Mouse (Mus musculus): ENCODE results near the gene Eif4g2. TPM values are rescaled to one million over a fixed set of nuclear protein-coding genes. Genes with fewer than 3 reads are reported as not detected.

The Eif4g2 gene
- polyA plus RNA-seq (2012; rRNA removed) = 233 and 242 TPM in 2 replicates

DNA sequence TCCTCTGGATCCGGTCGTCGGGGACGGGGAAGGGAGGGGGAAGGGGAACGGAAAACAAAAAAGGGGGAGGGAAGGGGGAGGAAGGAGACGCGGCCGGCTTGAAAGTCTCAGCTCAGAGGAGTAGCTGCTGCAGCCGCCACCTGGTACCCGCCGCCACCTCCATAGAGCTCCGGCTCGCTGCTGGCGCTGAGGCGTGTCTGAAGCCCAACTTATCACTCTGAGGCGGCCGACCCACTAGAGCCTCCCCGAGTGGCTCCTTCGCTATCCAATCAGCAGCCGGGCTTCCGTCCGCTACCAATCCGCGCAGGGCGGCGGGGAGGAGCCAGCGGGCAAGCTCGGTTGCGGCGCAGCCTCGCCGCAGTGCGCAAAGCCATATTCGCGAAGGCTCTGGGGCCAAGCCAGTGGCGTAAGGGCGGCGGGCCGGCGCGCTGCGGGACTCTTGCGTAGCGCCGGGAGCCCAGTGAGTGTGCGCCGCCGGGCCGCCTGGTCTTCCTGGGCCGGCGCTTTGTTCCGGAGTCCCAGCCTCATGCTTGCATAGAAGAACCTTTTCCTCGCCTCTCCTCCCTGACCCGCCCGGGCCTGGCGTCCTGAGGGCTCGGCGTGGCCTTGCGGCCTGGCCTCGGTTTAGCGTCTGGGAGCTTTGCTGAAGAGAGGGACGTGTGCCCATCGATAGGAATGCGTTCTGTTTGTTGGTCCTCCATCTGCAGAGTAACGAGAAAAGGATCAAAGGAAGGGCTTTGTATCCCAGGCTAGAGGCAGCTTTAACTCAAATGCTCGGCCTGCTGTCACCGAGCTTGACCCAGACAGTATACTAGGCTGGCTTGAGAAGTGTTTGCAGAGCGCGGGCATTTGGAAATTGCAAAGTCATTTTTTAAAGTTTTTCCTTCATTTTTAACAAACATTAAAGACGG is at the start of gene Eif4g2:
TSS of gene Eif4g2 (minus strand) at position 209 of the 911 bp plus-strand sequence.
- Histone ChIP-seq H3K27ac (ENCODE audit: insufficient read depth, low read length) (peak within 1 kb of the TSS; percentile 99), H3K4me3 (ENCODE audit: insufficient read depth, low read length) (peak within 1 kb of the TSS; percentile 89), H3K4me1 (ENCODE audit: control insufficient read depth, insufficient read depth, low read length) (peaks cover 3% of the 10 kb centered on the region; the same call in 1 of the 2 replicates)
- TF ChIP-seq CTCF (IDR thresholded peaks at IDR 0.05; ENCODE audit: extremely low read depth, insufficient read depth, low read length) (no peak), POLR2A (IDR thresholded peaks at IDR 0.05; ENCODE audit: extremely low read depth, insufficient read depth, low read length) (peak; percentile 98)

DNA sequence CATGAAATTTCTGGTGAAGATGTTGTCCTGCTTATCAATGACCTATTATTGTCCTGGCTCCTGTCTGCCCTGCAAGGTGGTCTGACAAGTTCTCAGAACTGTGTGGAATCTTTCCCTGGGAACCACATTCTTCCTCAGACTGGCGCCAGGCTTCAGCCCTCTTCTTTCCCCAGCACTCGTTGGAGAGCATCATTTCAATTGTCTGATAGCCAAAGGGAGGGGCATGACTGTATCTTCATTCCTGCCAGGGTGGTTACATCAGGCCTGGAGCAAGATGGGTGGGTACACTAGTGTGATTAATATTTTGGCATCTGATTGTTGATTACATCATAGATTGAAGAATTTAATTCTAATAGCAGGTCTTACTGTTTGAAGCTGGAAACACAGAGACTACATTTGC is 49.8 kb upstream of the Eif4g2 start:
- TF ChIP-seq POLR2A (IDR thresholded peaks at IDR 0.05; ENCODE audit: extremely low read depth, insufficient read depth, low read length) (no peak), CTCF (IDR thresholded peaks at IDR 0.05; ENCODE audit: extremely low read depth, insufficient read depth, low read length) (no peak)

DNA sequence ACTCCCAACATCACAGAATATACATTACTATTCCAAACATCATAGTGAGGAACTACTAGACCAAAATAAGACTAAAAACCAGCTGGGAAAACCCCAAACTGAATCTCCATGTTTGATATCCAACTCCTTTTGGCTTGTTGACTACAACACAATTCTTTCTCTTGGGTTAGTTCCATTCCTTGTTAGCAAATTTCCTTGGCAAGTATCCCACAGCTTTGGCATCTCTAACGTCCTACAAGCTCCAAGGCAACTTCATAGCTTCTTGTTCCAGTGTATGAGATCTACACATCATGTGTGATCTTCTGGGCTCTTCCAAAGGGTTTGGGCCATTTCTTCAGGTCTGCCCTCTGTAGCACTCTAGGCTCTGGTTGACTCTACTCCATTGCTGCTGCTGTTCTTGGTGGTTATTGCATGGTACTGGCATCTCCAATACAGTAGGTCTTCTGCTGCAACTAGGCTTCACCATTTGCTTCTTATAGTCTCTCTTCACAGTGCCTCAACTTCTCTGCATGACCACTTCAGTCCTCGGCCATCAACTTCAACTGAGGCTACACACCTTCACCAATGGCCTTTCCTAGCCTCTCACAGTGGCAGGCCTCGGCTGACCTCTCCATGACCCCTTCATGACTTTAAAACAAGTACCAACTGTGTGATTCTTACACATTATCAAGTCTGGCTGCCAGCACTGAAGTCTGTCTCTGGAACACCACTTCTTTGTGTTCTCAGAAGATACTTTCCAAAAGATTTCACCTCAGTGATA is 44.0 kb upstream of the Eif4g2 start:
- H3K4me1 ChIP-seq (ENCODE audit: control insufficient read depth, insufficient read depth, low read length) = no peaks in the 10 kb centered on the region
- no peak overlapping the region for H3K27ac ChIP-seq (ENCODE audit: insufficient read depth, low read length)
- no peak overlapping the region for H3K4me3 ChIP-seq (ENCODE audit: insufficient read depth, low read length)
- TF ChIP-seq CTCF (IDR thresholded peaks at IDR 0.05; ENCODE audit: extremely low read depth, insufficient read depth, low read length) = no peak
- TF ChIP-seq POLR2A (IDR thresholded peaks at IDR 0.05; ENCODE audit: extremely low read depth, insufficient read depth, low read length) = no peak

More for the DNA sequence above, 49.8 kb upstream of the Eif4g2 start:
- H3K4me3 ChIP-seq (ENCODE audit: insufficient read depth, low read length) = no peak overlapping the region
- H3K27ac ChIP-seq (ENCODE audit: insufficient read depth, low read length) = no peak overlapping the region
- no peaks in the 10 kb centered on the region for H3K4me1 ChIP-seq (ENCODE audit: control insufficient read depth, insufficient read depth, low read length)

DNA sequence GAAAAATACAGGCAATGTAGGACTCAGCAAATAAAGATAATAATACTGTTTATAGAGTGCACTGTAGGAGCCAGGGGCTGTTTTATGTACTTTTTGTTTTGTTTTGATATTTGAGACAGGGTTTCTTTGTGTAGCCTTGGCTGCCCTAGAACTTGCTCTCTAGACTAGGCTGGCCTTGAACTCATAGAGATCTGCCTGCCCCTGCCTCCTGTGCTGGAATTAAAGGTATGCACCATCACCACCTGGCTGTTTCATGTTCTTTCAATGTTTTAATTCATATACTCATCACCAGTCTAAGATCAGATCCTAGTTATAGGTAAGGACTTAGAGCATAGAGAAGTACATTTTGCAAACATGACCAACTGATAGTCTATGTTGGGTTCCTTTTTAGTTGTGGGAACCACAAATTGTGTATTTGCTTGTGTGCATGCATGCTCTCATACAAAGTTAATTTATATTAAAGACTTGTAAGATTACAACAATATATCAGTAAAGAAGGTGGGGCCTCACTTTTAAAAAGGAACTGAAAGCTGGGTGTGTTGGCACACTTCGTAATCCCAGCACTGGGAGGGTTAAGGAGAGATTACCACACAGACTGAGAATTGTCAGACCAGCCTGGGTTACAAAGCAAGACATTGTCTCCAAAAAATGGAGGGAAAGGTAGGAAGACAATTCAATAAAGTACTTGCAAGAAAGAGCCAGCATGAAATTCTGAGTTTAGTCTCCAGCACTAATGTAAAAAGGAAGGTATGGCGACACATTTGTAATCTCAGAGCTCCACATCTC is 41.1 kb upstream of the Eif4g2 start:
- Histone ChIP-seq H3K27ac (ENCODE audit: insufficient read depth, low read length) (no peak overlapping the region), H3K4me1 (ENCODE audit: control insufficient read depth, insufficient read depth, low read length) (peaks cover 3% of the 10 kb centered on the region; the same call in 1 of the 2 replicates), H3K4me3 (ENCODE audit: insufficient read depth, low read length) (no peak overlapping the region)
- TF ChIP-seq POLR2A (IDR thresholded peaks at IDR 0.05; ENCODE audit: extremely low read depth, insufficient read depth, low read length) (no peak), CTCF (IDR thresholded peaks at IDR 0.05; ENCODE audit: extremely low read depth, insufficient read depth, low read length) (no peak)

DNA sequence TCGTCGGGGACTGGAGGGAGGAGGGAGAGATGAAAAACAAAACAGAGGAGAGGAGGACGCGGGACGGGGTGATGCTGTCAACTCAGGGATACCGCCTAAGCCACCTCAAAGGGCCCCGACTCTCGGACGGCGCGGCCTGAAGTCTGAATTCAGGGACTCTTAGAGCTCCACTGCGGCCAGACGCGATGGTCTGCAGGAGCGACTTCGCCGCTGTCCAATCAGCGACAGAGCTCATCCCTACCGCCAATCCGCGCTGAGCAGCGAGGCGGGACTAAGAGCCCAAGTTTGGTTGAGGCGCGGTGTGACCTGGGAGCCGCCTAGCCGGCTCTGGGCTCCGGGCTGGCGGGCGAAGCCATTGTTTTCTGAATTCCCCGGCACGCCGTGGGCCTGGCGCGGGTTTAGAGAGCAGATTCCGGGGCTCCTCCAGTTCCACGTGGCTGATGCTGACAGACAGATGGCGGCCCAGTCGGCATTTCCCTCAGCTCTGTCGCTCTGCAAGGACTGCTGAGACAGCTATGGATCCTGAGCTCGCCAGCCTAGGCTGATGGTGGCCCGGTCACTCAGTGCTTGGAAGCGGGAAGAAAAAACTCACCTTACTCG is 39.8 kb upstream of the Eif4g2 start:
- H3K27ac ChIP-seq (ENCODE audit: insufficient read depth, low read length) = peak overlapping the region; percentile 99
- TF ChIP-seq POLR2A (IDR thresholded peaks at IDR 0.05; ENCODE audit: extremely low read depth, insufficient read depth, low read length) (peak; percentile 96), CTCF (IDR thresholded peaks at IDR 0.05; ENCODE audit: extremely low read depth, insufficient read depth, low read length) (no peak)
- H3K4me3 ChIP-seq (ENCODE audit: insufficient read depth, low read length) = peak overlapping the region; percentile 79
- H3K4me1 ChIP-seq (ENCODE audit: control insufficient read depth, insufficient read depth, low read length) = peaks cover 3% of the 10 kb centered on the region; the same call in 1 of the 2 replicates

DNA sequence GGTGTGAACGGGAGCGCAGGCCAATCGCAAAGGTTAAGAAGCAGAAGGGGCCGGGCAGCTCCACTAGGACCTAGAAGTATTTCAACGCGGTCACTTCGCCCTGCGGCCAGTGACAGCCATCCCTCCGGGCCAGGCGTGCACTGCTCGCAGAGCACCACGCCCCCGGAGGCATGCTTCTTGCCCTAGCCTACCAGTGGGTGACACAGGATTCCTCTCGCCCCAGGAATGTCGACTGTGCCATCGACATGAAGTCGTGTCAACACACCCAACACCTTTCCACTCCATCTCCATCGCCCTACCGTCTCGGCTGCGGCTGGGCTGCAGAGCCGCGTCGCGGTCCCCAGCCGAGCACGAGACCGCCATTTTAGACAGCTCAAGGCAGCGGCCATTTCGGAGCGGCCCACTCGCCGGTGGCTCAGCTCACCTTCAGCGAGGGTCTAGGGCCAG is 39.3 kb upstream of the Eif4g2 start:
- TF ChIP-seq CTCF (IDR thresholded peaks at IDR 0.05; ENCODE audit: extremely low read depth, insufficient read depth, low read length) (no peak), POLR2A (IDR thresholded peaks at IDR 0.05; ENCODE audit: extremely low read depth, insufficient read depth, low read length) (no peak)
- peak overlapping the region; percentile 99 for H3K27ac ChIP-seq (ENCODE audit: insufficient read depth, low read length)
- H3K4me1 ChIP-seq (ENCODE audit: control insufficient read depth, insufficient read depth, low read length) = peaks cover 3% of the 10 kb centered on the region; the same call in 1 of the 2 replicates
- peak overlapping the region; percentile 79 for H3K4me3 ChIP-seq (ENCODE audit: insufficient read depth, low read length)

DNA sequence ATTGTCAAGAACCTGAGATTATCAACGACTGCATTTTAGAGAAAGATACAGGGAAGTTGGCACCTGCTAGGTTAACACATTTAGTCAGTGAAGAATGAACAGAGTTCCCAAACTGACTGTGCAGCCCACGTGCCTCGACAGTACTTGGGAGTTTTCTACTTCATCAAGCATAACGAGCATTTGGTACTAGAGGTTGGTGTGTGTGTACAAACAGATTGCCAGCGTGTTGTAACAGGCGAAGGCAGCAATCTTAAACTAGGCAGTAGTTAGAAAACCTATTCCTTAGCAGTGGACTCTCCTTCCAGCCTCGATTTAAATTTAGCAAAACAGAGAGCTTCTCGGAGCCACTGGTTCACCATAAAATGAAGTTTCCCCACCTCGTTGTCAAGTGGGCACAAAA is 38.7 kb upstream of the Eif4g2 start:
- Histone ChIP-seq H3K27ac (ENCODE audit: insufficient read depth, low read length) (peak overlapping the region; percentile 99; the same call in 1 of the 2 replicates), H3K4me3 (ENCODE audit: insufficient read depth, low read length) (peak overlapping the region; percentile 79), H3K4me1 (ENCODE audit: control insufficient read depth, insufficient read depth, low read length) (peaks cover 3% of the 10 kb centered on the region; the same call in 1 of the 2 replicates)
- TF ChIP-seq POLR2A (IDR thresholded peaks at IDR 0.05; ENCODE audit: extremely low read depth, insufficient read depth, low read length) = no peak
- TF ChIP-seq CTCF (IDR thresholded peaks at IDR 0.05; ENCODE audit: extremely low read depth, insufficient read depth, low read length) = no peak

DNA sequence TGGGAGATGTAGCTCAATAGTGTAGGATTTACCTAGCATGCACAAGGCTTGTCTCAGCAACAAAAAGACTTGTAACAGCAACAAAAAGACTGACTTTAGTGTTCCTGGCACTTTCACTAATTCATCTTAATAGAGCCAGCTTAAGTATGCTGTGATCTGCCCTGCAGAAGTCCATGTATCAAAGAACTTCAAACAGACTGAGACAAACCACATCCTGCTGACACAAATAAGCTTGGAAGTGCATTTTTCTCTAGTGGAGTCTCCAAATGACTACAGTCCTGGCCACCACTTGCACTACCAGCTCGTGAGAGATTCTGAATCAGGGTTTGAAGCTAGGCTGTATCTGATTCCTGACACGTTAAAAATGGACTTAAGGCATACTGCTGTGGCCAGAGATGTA is 26.7 kb upstream of the Eif4g2 start:
- no peak overlapping the region for H3K4me3 ChIP-seq (ENCODE audit: insufficient read depth, low read length)
- TF ChIP-seq POLR2A (IDR thresholded peaks at IDR 0.05; ENCODE audit: extremely low read depth, insufficient read depth, low read length) (no peak), CTCF (IDR thresholded peaks at IDR 0.05; ENCODE audit: extremely low read depth, insufficient read depth, low read length) (no peak)
- no peaks in the 10 kb centered on the region for H3K4me1 ChIP-seq (ENCODE audit: control insufficient read depth, insufficient read depth, low read length)
- H3K27ac ChIP-seq (ENCODE audit: insufficient read depth, low read length) = no peak overlapping the region

All from cortical plate, adult 2 months (tissue).